Mouse (Mus musculus): Measurements from ENCODE around the gene Necap2. TPM values are rescaled to one million over a fixed set of nuclear protein-coding genes. Genes with fewer than 3 reads are reported as not detected.

The Necap2 gene
- polyA plus RNA-seq, 1 experiment from 2014 or later: 59.7 TPM

DNA sequence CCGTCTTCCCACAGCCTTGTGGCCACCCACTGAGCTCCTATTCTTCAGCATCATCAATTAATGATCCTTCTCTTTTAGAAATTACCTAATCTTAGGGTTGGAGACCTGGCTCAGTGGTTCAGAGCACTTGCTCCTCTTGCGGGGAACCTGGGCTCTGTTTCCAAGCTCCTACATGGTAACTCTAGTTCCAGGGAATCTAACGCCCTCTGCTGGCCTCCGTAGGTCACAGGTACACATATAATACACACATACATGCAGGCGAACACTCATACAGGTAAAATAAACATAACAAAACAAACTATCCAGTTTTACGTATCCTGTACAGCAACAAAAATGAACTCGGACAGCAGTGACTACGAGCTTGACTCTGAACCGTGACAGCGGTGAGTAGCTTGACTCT, 21.2 kb downstream of the Necap2 start:
- Histone ChIP-seq H3K36me3 (ENCODE audit: control insufficient read depth, insufficient read depth, low read length) (peaks cover 16% of the 10 kb centered on the region; the same call in 1 of the 2 replicates), H3K27me3 (replicated peaks; ENCODE audit: control insufficient read depth, insufficient read depth, low read length) (no peaks in the 10 kb centered on the region), H3K4me1 (replicated peaks; ENCODE audit: control insufficient read depth, insufficient read depth, low read length) (peaks cover 15% of the 10 kb centered on the region; the same call in 1 of the 2 replicates), H3K4me3 (ENCODE audit: low read depth, low read length) (no peak overlapping the region), H3K9ac (ENCODE audit: low read length) (no peak overlapping the region), H3K27ac (ENCODE audit: low read depth) (no peak overlapping the region), H3K9me3 (ENCODE audit: control insufficient read depth, low read length) (no peaks in the 10 kb centered on the region), H3K4me2 (ENCODE audit: low read length) (no peak overlapping the region)
- ATAC-seq (replicated peaks; ENCODE audit: low FRiP score, low TSS enrichment, low read depth): no peak
- WGBS: 97% methylated on average over 10 of the region's 10 CpGs
- DNase-seq (ENCODE audit: low spot score): no peak

DNA sequence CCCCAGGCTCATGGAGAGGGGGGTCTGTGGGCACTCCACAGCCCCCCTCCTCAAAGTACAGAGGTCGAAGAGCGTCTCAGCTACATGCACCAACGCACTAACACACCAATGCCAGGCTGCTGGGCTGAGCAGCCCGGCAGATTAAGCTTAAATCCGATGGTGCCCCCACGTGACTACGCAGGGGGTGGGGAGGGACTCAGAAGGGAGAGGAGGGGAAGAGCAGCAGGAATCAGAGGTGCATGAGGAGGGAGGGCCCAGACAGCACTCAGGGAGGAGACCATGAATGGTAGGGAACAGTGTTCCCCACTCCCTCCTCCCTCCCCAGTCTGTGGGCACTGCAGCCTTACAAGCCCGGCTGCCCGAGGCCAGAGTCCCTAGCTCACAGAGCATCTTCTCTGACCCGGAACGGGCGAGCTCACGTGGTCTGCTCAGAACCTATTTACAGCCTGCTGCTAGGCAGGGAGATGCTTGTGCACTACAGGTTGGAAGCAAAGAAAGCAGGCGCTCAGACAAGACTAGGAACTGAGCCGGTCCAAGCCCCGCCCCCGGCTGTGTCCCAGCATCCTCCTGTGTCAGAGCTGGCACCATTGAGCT, 24.5 kb downstream of the Necap2 start:
- Histone ChIP-seq H3K9me3 (ENCODE audit: control insufficient read depth, low read length) (no peaks in the 10 kb centered on the region), H3K27ac (ENCODE audit: low read depth) (no peak overlapping the region), H3K27me3 (replicated peaks; ENCODE audit: control insufficient read depth, insufficient read depth, low read length) (no peaks in the 10 kb centered on the region), H3K9ac (ENCODE audit: low read length) (peak overlapping the region; percentile 20; the same call in 1 of the 2 replicates), H3K4me2 (ENCODE audit: low read length) (no peak overlapping the region), H3K4me3 (ENCODE audit: low read depth, low read length) (no peak overlapping the region), H3K4me1 (replicated peaks; ENCODE audit: control insufficient read depth, insufficient read depth, low read length) (peaks cover 5% of the 10 kb centered on the region; the same call in 1 of the 2 replicates), H3K36me3 (ENCODE audit: control insufficient read depth, insufficient read depth, low read length) (peaks cover 18% of the 10 kb centered on the region; the same call in 1 of the 2 replicates)
- DNase-seq (ENCODE audit: low spot score): no peak
- WGBS: 46% methylated on average over 17 of the region's 17 CpGs
- 0 out of 2 replicates have a peak, but pooled peaks have one; percentile 25 for ATAC-seq (replicated peaks; ENCODE audit: low FRiP score, low TSS enrichment, low read depth)

DNA sequence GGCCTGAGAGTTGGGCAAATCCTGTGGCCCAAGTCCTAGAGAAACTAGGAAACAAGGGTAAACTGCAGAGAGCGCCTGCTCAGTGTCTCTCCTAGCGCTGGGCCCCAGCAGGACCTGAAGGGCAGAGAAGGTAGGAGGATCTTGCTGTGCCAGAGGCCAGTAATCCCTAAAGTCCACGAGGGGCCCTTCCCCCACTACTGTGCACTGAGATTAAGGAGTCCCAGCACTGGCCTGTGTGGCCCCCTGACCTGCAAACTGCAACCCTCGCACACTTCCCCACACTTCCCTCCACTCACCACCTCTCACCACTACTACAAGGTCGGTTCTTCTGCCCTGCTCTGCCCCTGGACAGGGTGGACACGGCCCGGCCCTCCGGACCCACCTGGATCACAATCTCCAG, 25.0 kb downstream of the Necap2 start:
- 0 out of 2 replicates have a peak, but pooled peaks have one; percentile 6 for ATAC-seq (replicated peaks; ENCODE audit: low FRiP score, low TSS enrichment, low read depth)
- Histone ChIP-seq H3K27me3 (replicated peaks; ENCODE audit: control insufficient read depth, insufficient read depth, low read length) (no peaks in the 10 kb centered on the region), H3K27ac (ENCODE audit: low read depth) (no peak overlapping the region), H3K4me2 (ENCODE audit: low read length) (no peak overlapping the region), H3K9ac (ENCODE audit: low read length) (no peak overlapping the region), H3K9me3 (ENCODE audit: control insufficient read depth, low read length) (no peaks in the 10 kb centered on the region), H3K4me3 (ENCODE audit: low read depth, low read length) (no peak overlapping the region), H3K36me3 (ENCODE audit: control insufficient read depth, insufficient read depth, low read length) (peaks cover 20% of the 10 kb centered on the region; the same call in 1 of the 2 replicates), H3K4me1 (replicated peaks; ENCODE audit: control insufficient read depth, insufficient read depth, low read length) (peaks cover 5% of the 10 kb centered on the region; the same call in 1 of the 2 replicates)
- WGBS: 55% methylated on average over 8 of the region's 8 CpGs
- no peak for DNase-seq (ENCODE audit: low spot score)

DNA sequence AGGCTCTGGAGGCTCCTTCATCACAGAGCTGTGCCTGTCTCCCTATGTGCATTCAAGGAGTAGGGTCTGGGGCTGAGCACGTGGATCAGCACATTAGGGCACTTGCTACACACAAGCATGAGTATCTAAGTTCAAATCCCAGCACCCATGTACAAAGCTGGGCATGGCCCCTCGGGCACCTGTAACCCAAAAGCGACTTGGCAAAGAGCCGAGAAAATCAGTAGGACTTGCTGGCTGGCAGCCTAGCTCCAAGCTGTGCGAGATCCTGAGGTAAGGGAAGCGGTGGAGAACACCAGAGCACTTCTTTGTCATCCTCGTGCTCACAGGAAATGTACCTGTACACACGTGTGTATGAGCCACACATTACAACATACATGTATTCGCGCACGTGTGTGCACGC, 25.7 kb downstream of the Necap2 start:
- Histone ChIP-seq H3K36me3 (ENCODE audit: control insufficient read depth, insufficient read depth, low read length) (peaks cover 20% of the 10 kb centered on the region; the same call in 1 of the 2 replicates), H3K27ac (ENCODE audit: low read depth) (no peak overlapping the region), H3K27me3 (replicated peaks; ENCODE audit: control insufficient read depth, insufficient read depth, low read length) (no peaks in the 10 kb centered on the region), H3K4me1 (replicated peaks; ENCODE audit: control insufficient read depth, insufficient read depth, low read length) (peaks cover 5% of the 10 kb centered on the region; the same call in 1 of the 2 replicates), H3K9me3 (ENCODE audit: control insufficient read depth, low read length) (no peaks in the 10 kb centered on the region), H3K4me2 (ENCODE audit: low read length) (no peak overlapping the region), H3K4me3 (ENCODE audit: low read depth, low read length) (no peak overlapping the region), H3K9ac (ENCODE audit: low read length) (no peak overlapping the region)
- 90% methylated on average over 12 of the region's 12 CpGs for WGBS
- DNase-seq (ENCODE audit: low spot score) (no peak), ATAC-seq (replicated peaks; ENCODE audit: low FRiP score, low TSS enrichment, low read depth) (no peak)

DNA sequence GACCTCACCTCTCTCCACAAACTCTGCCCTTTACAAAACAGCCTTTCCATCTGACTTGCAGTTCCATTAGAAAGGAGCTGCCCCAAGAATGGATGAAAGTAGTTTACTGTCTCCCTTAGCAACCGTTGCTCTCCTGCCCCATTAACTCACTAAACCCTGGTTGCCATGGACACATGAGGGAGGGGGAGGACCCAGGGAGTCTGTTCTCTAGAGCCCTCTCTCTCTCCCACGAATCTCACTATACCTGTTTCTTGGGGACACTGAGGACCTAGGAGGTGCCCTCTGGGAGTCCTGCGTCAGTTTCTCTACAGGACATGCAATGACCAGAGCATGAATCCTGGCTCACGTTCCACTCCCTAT, 28.7 kb downstream of the Necap2 start:
- no peak for DNase-seq (ENCODE audit: low spot score)
- no peak overlapping the region for H3K27ac ChIP-seq (ENCODE audit: low read depth)
- no peak overlapping the region for H3K9ac ChIP-seq (ENCODE audit: low read length)
- ATAC-seq (replicated peaks; ENCODE audit: low FRiP score, low TSS enrichment, low read depth): no peak
- H3K4me1 ChIP-seq (replicated peaks; ENCODE audit: control insufficient read depth, insufficient read depth, low read length): peaks cover 5% of the 10 kb centered on the region; the same call in 1 of the 2 replicates
- no peaks in the 10 kb centered on the region for H3K27me3 ChIP-seq (replicated peaks; ENCODE audit: control insufficient read depth, insufficient read depth, low read length)
- no peak overlapping the region for H3K4me2 ChIP-seq (ENCODE audit: low read length)
- no peak overlapping the region for H3K4me3 ChIP-seq (ENCODE audit: low read depth, low read length)
- H3K9me3 ChIP-seq (ENCODE audit: control insufficient read depth, low read length): no peaks in the 10 kb centered on the region
- H3K36me3 ChIP-seq (ENCODE audit: control insufficient read depth, insufficient read depth, low read length): peaks cover 11% of the 10 kb centered on the region; the same call in 1 of the 2 replicates
- 37% methylated on average over 4 of the region's 4 CpGs for WGBS

DNA sequence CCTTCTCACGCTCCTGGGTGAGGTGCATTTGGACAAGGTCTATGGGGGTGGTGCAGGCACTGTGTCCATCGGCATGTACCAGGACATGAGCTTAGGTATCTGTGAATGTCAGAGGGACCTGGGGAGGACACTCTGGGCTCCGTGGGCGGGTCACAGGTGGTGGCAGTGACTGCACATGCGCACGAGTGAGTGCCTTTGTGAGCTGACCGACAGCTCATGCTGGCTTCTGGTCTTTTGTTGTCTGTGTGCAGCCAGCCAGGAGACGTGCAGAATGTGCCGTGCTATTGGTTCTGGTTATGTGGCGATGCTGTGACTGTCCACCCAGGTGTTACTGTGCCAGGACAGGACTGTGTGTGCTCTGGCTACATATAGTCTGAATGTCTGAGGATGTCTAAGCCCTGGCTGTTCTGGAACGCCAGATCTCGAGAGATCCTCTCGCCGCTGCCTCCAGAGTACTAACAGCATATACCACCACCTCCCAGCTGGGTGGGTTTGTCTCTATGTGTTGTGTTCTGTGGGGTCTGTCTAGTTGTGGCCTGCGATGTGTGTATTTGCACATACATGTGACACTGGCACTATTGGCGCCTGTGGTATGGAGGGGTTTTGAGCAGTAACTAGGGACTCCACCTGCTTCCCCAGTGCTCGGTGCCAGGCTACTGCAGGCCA, 29.2 kb downstream of the Necap2 start:
- no peaks in the 10 kb centered on the region for H3K9me3 ChIP-seq (ENCODE audit: control insufficient read depth, low read length)
- peaks cover 3% of the 10 kb centered on the region; the same call in 1 of the 2 replicates for H3K4me1 ChIP-seq (replicated peaks; ENCODE audit: control insufficient read depth, insufficient read depth, low read length)
- DNase-seq (ENCODE audit: low spot score): no peak
- H3K4me3 ChIP-seq (ENCODE audit: low read depth, low read length): no peak overlapping the region
- no peak overlapping the region for H3K9ac ChIP-seq (ENCODE audit: low read length)
- no peak overlapping the region for H3K4me2 ChIP-seq (ENCODE audit: low read length)
- H3K36me3 ChIP-seq (ENCODE audit: control insufficient read depth, insufficient read depth, low read length): peaks cover 7% of the 10 kb centered on the region; the same call in 1 of the 2 replicates
- 84% methylated on average over 17 of the region's 17 CpGs for WGBS
- no peak for ATAC-seq (replicated peaks; ENCODE audit: low FRiP score, low TSS enrichment, low read depth)
- no peak overlapping the region for H3K27ac ChIP-seq (ENCODE audit: low read depth)
- no peaks in the 10 kb centered on the region for H3K27me3 ChIP-seq (replicated peaks; ENCODE audit: control insufficient read depth, insufficient read depth, low read length)

DNA sequence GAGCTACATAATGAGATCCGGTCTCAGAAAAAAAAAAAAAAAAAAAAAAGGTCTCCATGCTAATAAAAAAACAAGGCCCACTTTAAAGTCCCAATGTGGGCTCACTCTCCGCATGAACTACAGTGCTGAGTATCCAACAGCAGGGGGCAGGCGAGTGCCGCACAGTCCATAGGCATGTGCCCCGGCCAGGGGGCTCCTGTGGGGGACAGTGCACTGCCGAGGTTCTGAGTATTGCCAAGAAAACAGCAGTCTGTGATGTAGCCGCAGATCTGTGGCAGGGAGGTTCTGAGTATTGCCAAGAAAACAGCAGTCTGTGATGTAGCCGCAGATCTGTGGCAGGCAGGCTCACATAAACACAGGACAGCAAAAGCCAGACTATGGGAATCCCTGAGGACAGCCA, 33.3 kb downstream of the Necap2 start:
- Histone ChIP-seq H3K4me2 (ENCODE audit: low read length) (no peak overlapping the region), H3K27ac (ENCODE audit: low read depth) (peak overlapping the region; percentile 76), H3K9me3 (ENCODE audit: control insufficient read depth, low read length) (no peaks in the 10 kb centered on the region), H3K4me1 (replicated peaks; ENCODE audit: control insufficient read depth, insufficient read depth, low read length) (no peaks in the 10 kb centered on the region; the same call in 1 of the 2 replicates), H3K27me3 (replicated peaks; ENCODE audit: control insufficient read depth, insufficient read depth, low read length) (no peaks in the 10 kb centered on the region), H3K9ac (ENCODE audit: low read length) (no peak overlapping the region), H3K4me3 (ENCODE audit: low read depth, low read length) (no peak overlapping the region), H3K36me3 (ENCODE audit: control insufficient read depth, insufficient read depth, low read length) (peaks cover 13% of the 10 kb centered on the region; the same call in 1 of the 2 replicates)
- 12% methylated on average over 8 of the region's 8 CpGs for WGBS
- DNase-seq (ENCODE audit: low spot score) (peak; percentile 91), ATAC-seq (replicated peaks; ENCODE audit: low FRiP score, low TSS enrichment, low read depth) (peak; percentile 85)

DNA sequence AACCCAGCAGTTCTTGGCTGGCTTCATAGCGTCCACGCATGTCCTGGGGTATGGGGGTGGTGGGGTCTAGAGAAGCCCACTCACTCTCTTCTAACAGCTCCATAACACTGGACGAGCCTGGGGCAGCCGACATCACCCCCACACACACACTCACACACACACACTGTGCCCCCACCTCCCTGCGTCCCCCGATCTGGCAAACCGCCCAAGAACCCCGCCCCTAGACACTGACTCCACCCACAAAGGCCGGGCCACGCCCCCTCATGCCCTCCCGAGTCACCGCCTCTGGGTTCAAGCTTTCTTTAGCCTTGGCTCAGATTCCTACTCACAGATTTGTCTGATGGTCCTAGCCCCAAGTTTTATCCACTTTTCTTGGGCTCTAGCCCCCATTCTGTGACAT, 37.0 kb downstream of the Necap2 start:
- 53% methylated on average over 12 of the region's 12 CpGs for WGBS
- no peaks in the 10 kb centered on the region for H3K9me3 ChIP-seq (ENCODE audit: control insufficient read depth, low read length)
- H3K4me2 ChIP-seq (ENCODE audit: low read length): no peak overlapping the region
- H3K9ac ChIP-seq (ENCODE audit: low read length): no peak overlapping the region
- peaks cover 24% of the 10 kb centered on the region; the same call in 1 of the 2 replicates for H3K36me3 ChIP-seq (ENCODE audit: control insufficient read depth, insufficient read depth, low read length)
- H3K4me3 ChIP-seq (ENCODE audit: low read depth, low read length): no peak overlapping the region
- DNase-seq (ENCODE audit: low spot score) (no peak), ATAC-seq (replicated peaks; ENCODE audit: low FRiP score, low TSS enrichment, low read depth) (0 out of 2 replicates have a peak, but pooled peaks have one; percentile 8)
- no peak overlapping the region for H3K27ac ChIP-seq (ENCODE audit: low read depth)
- no peaks in the 10 kb centered on the region for H3K27me3 ChIP-seq (replicated peaks; ENCODE audit: control insufficient read depth, insufficient read depth, low read length)
- no peaks in the 10 kb centered on the region; the same call in 1 of the 2 replicates for H3K4me1 ChIP-seq (replicated peaks; ENCODE audit: control insufficient read depth, insufficient read depth, low read length)

All from intestine, embryonic 14.5 days (tissue).